Mouse (Mus musculus) MEL (cell line): ENCODE results near the gene Xpo1. TPM values are rescaled to one million over a fixed set of nuclear protein-coding genes. Genes with fewer than 3 reads are reported as not detected.

Experiments
- DNase-seq: peaks from one replicate; pipeline ENCODE4 v3.0.0; 2011; ENCODE audit warnings: low read depth, low spot score
- H3K27ac ChIP-seq: 2 replicates; pipeline ENCODE4 v1.5.1; 2012; ENCODE audit warnings: low read depth, mild to moderate bottlenecking, control low read depth, low read length, moderate library complexity; ENCODE audit not compliant: control insufficient read depth
- H3K27me3 ChIP-seq, 2 experiments: fragments of 150-350 bp in 1 of 2; sonication (generic) in 1 of 2; 2 replicates each; pipeline ENCODE4 v1.6.1; 2012; ENCODE audit warnings: low read length in 2 of 2, mild to moderate bottlenecking in 2 of 2, improper control_type of control experiment in 1 of 2, moderate library complexity in 1 of 2; ENCODE audit not compliant: insufficient read depth in 2 of 2, control insufficient read depth in 1 of 2
- H3K36me3 ChIP-seq, 2 experiments: 2 replicates each; pipeline ENCODE4 v1.6.1; 2012 to 2014; ENCODE audit warnings: low read length in 2 of 2, improper control_type of control experiment in 1 of 2, inconsistent platforms in 1 of 2, mild to moderate bottlenecking in 1 of 2; ENCODE audit not compliant: insufficient read depth in 2 of 2, control insufficient read depth in 1 of 2
- H3K4me1 ChIP-seq, 2 experiments: fragments of 150-350 bp in 1 of 2; sonication (generic) in 1 of 2; 2 replicates each; pipeline ENCODE4 v1.6.1; 2012; ENCODE audit warnings: low read length in 2 of 2, improper control_type of control experiment in 1 of 2, mild to moderate bottlenecking in 1 of 2; ENCODE audit not compliant: insufficient read depth in 2 of 2, control insufficient read depth in 1 of 2
- H3K4me3 ChIP-seq, 2 experiments: fragments of 150-350 bp in 1 of 2; sonication (generic) in 1 of 2; 2 replicates each; pipeline ENCODE4 v1.5.1; 2012; ENCODE audit warnings: low read depth in 2 of 2, low read length in 2 of 2, mild to moderate bottlenecking in 2 of 2, moderate library complexity in 2 of 2, control low read depth in 1 of 2, improper control_type of control experiment in 1 of 2; ENCODE audit not compliant: control insufficient read depth in 1 of 2, insufficient read depth in 1 of 2
- H3K79me2 ChIP-seq: 2 replicates; pipeline ENCODE4 v1.6.1; 2012; ENCODE audit warnings: mild to moderate bottlenecking, low read length, moderate library complexity; ENCODE audit not compliant: control insufficient read depth, poor library complexity, insufficient read depth
- H3K9ac ChIP-seq: 2 replicates; pipeline ENCODE4 v1.6.1; 2012; ENCODE audit warnings: low read depth, mild to moderate bottlenecking, control low read depth, low read length, moderate library complexity; ENCODE audit not compliant: control insufficient read depth, poor library complexity, severe bottlenecking
- H3K9me3 ChIP-seq: fragments of 150-350 bp; sonication (generic); replicated peaks from 2 replicates; pipeline ENCODE4 v1.6.1; 2012; ENCODE audit warnings: mild to moderate bottlenecking, low read length, improper control_type of control experiment, moderate library complexity; ENCODE audit not compliant: insufficient read depth
- BHLHE40 ChIP-seq: IDR thresholded peaks from 2 replicates; pipeline ENCODE4 v1.6.1; 2012; ENCODE audit warnings: low read depth, mild to moderate bottlenecking, inconsistent platforms, low read length, improper control_type of control experiment, borderline replicate concordance
- CHD1 ChIP-seq: IDR thresholded peaks from 2 replicates; pipeline ENCODE4 v1.6.1; 2012; ENCODE audit warnings: low read depth, mild to moderate bottlenecking, inconsistent platforms, low read length, improper control_type of control experiment
- CTCF ChIP-seq, 3 experiments: IDR thresholded peaks in 2 of 3; conservative IDR thresholded peaks in 1 of 3; 2 replicates each; pipeline ENCODE4 v1.5.1; 2011 to 2012; ENCODE audit warnings: low read length in 3 of 3, low read depth in 2 of 3, mild to moderate bottlenecking in 2 of 3, improper control_type of control experiment in 1 of 3, inconsistent platforms in 1 of 3, mixed read lengths in 1 of 3, moderate library complexity in 1 of 3; ENCODE audit not compliant: control insufficient read depth in 1 of 3, insufficient read depth in 1 of 3, poor library complexity in 1 of 3, severe bottlenecking in 1 of 3
- ELF1 ChIP-seq: IDR thresholded peaks from 2 replicates; pipeline ENCODE4 v1.6.1; 2014; ENCODE audit warnings: low read depth, mild to moderate bottlenecking, inconsistent platforms, low read length, improper control_type of control experiment, moderate library complexity
- ETS1 ChIP-seq: IDR thresholded peaks from 2 replicates; pipeline ENCODE4 v1.6.1; 2012; ENCODE audit warnings: low read depth, mild to moderate bottlenecking, inconsistent platforms, low read length, improper control_type of control experiment, moderate library complexity
- GABPA ChIP-seq: IDR thresholded peaks from 2 replicates; pipeline ENCODE4 v1.6.1; 2012; ENCODE audit warnings: low read depth, mild to moderate bottlenecking, inconsistent platforms, low read length, improper control_type of control experiment, moderate library complexity
- KAT2A ChIP-seq: conservative IDR thresholded peaks from 2 replicates; pipeline ENCODE4 v1.6.1; 2012; ENCODE audit warnings: low read depth, low read length, improper control_type of control experiment, inconsistent platforms
- MAFK ChIP-seq: IDR thresholded peaks from 2 replicates; pipeline ENCODE4 v1.6.1; 2011; ENCODE audit warnings: low read depth, mild to moderate bottlenecking, low read length, improper control_type of control experiment, borderline replicate concordance
- MAZ ChIP-seq: IDR thresholded peaks from 2 replicates; pipeline ENCODE4 v1.6.1; 2012; ENCODE audit warnings: low read depth, mild to moderate bottlenecking, inconsistent platforms, low read length, improper control_type of control experiment
- MEF2A ChIP-seq: IDR thresholded peaks from 2 replicates; pipeline ENCODE4 v1.6.1; 2014; ENCODE audit warnings: low read depth, mild to moderate bottlenecking, inconsistent platforms, low read length, improper control_type of control experiment; ENCODE audit not compliant: poor library complexity, insufficient replicate concordance, severe bottlenecking; ENCODE audit errors: extremely low read depth
- MYB ChIP-seq: IDR thresholded peaks from 2 replicates; pipeline ENCODE4 v1.6.1; 2011; ENCODE audit warnings: mild to moderate bottlenecking, low read depth, low read length, improper control_type of control experiment
- MYC ChIP-seq: IDR thresholded peaks from 2 replicates; pipeline ENCODE4 v1.6.1; 2011; ENCODE audit warnings: low read depth, mild to moderate bottlenecking, low read length, improper control_type of control experiment, moderate library complexity
- NELFE ChIP-seq: IDR thresholded peaks from 2 replicates; pipeline ENCODE4 v1.6.1; 2011; ENCODE audit warnings: low read depth, low read length, improper control_type of control experiment
- NRF1 ChIP-seq: IDR thresholded peaks from 2 replicates; pipeline ENCODE4 v1.6.1; 2014; ENCODE audit warnings: low read depth, mild to moderate bottlenecking, inconsistent platforms, low read length, improper control_type of control experiment, moderate library complexity; ENCODE audit not compliant: poor library complexity, insufficient read depth, severe bottlenecking
- POLR2A ChIP-seq, 2 experiments: IDR thresholded peaks; 2 replicates each; pipeline ENCODE4 v1.6.1; 2011 to 2012; ENCODE audit warnings: low read length in 2 of 2, mild to moderate bottlenecking in 2 of 2, control low read depth in 1 of 2, improper control_type of control experiment in 1 of 2, low read depth in 1 of 2, moderate library complexity in 1 of 2; ENCODE audit not compliant: control insufficient read depth in 1 of 2, insufficient read depth in 1 of 2, poor library complexity in 1 of 2
- POLR2AphosphoS2 ChIP-seq: IDR thresholded peaks from 2 replicates; pipeline ENCODE4 v1.6.1; 2011; ENCODE audit warnings: low read length, improper control_type of control experiment
- TAL1 ChIP-seq: IDR thresholded peaks from 2 replicates; pipeline ENCODE4 v1.6.1; 2012; ENCODE audit warnings: mild to moderate bottlenecking, inconsistent platforms, low read length, moderate library complexity, mixed read lengths
- TBP ChIP-seq: IDR thresholded peaks from 2 replicates; pipeline ENCODE4 v1.8.0; 2011; ENCODE audit warnings: low read depth, low read length, improper control_type of control experiment
- UBTF ChIP-seq: IDR thresholded peaks from 2 replicates; pipeline ENCODE4 v1.6.1; 2012; ENCODE audit warnings: low read depth, mild to moderate bottlenecking, inconsistent platforms, low read length, improper control_type of control experiment, moderate library complexity, borderline replicate concordance; ENCODE audit not compliant: insufficient read depth
- ZMIZ1 ChIP-seq: IDR thresholded peaks from 2 replicates; pipeline ENCODE4 v1.6.1; 2012; ENCODE audit warnings: low read depth, mild to moderate bottlenecking, inconsistent platforms, low read length, improper control_type of control experiment, moderate library complexity
- polyA plus RNA-seq, 2 experiments: library from polyadenylated mRNA; stranded (reverse) in 1 of 2; unstranded in 1 of 2; fragments of >175 nt in 1 of 2; fragments of >200 nt in 1 of 2; gene quantifications; 2 replicates each; pipeline versions ENCODE4 v1.2.1 to v1.2.4; 2012; ENCODE audit warnings: low replicate concordance in 2 of 2, low read depth in 1 of 2; ENCODE audit not compliant: insufficient read length in 2 of 2, insufficient read depth in 1 of 2, missing spikeins in 1 of 2
- total RNA-seq: library from RNA; depleted of rRNA; stranded (reverse); fragments of 300-350 nt; gene quantifications from 2 replicates; pipeline ENCODE4 v1.2.3, GENCODE M21; 2012

Gene Xpo1
- total and polyA plus RNA-seq, 3 experiments, result 95.0 to 276 (median 119) TPM

GRCm38 (mm10) chr11:23259073-23259472, 3.2 kb downstream of the Xpo1 start:
- H3K9me3 ChIP-seq, result no peaks in the 10 kb centered on the region
- no peak overlapping the region for H3K27ac ChIP-seq
- TF ChIP-seq BHLHE40 (no peak), ZMIZ1 (no peak), ETS1 (no peak), TBP (no peak), CHD1 (no peak), KAT2A (no peak), NELFE (no peak), MAFK (no peak), GABPA (no peak), UBTF (no peak), MYC (no peak), CTCF (IDR thresholded peaks at IDR 0.05 in 2 of 3, conservative IDR thresholded peaks at IDR 0.05 in 1 of 3; ENCODE audit: control insufficient read depth in 1 of 3, insufficient read depth in 1 of 3, low read depth in 2 of 3, low read length in 3 of 3, poor library complexity in 1 of 3, severe bottlenecking in 1 of 3) (no peak)
- TF ChIP-seq, all 39 proteins: peak for 0
- H3K36me3 ChIP-seq, result peaks cover 26 to 42% of the 10 kb centered on the region in 2 experiments
- no peak for DNase-seq
- H3K79me2 ChIP-seq, result peaks cover 73% of the 10 kb centered on the region
- H3K4me3 ChIP-seq, result no peak overlapping the region; a peak in 1 of 4 replicates
- peaks cover 15 to 21% of the 10 kb centered on the region in 2 experiments for H3K4me1 ChIP-seq
- no peak overlapping the region for H3K9ac ChIP-seq
- no peaks in the 10 kb centered on the region for H3K27me3 ChIP-seq

DNA sequence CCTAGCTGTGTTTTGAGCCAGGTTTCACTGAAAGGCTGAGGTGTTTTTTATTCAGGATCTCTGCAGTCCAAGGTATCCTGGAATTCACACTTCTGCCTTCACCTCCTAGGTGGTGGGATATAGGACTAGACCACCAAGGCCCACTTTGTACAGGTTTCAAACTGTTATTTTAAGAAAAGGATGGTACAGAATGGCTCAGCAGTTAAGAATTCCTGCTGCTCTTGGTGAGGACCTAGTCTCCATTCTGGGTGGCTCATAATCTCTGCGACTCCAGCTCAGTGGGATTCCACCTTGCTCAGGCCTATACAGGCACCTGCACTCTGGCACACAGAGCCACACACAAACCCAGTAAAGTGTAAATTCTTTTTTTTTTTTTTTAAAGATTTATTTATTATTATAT, 3.6 kb downstream of the Xpo1 start:
- H3K9ac ChIP-seq, result no peak overlapping the region
- H3K27ac ChIP-seq, result no peak overlapping the region
- H3K4me3 ChIP-seq, result no peak overlapping the region
- H3K4me1 ChIP-seq, result peaks cover 18 to 19% of the 10 kb centered on the region in 2 experiments
- no peaks in the 10 kb centered on the region for H3K27me3 ChIP-seq
- DNase-seq, result no peak
- H3K79me2 ChIP-seq, result peaks cover 76% of the 10 kb centered on the region
- TF ChIP-seq POLR2A (IDR thresholded peaks at IDR 0.05; ENCODE audit: control insufficient read depth in 1 of 2, insufficient read depth in 1 of 2, low read depth in 1 of 2, low read length in 2 of 2, poor library complexity in 1 of 2) (no peak), TAL1 (no peak), MEF2A (no peak), POLR2AphosphoS2 (no peak), MYB (no peak), NRF1 (no peak), MAZ (no peak), MYC (no peak), ELF1 (no peak)
- peaks cover 30 to 44% of the 10 kb centered on the region in 2 experiments for H3K36me3 ChIP-seq
- no peaks in the 10 kb centered on the region for H3K9me3 ChIP-seq
